Mouse (Mus musculus): ENCODE measurements around the gene Kremen1.

Kremen1 gene

DNA sequence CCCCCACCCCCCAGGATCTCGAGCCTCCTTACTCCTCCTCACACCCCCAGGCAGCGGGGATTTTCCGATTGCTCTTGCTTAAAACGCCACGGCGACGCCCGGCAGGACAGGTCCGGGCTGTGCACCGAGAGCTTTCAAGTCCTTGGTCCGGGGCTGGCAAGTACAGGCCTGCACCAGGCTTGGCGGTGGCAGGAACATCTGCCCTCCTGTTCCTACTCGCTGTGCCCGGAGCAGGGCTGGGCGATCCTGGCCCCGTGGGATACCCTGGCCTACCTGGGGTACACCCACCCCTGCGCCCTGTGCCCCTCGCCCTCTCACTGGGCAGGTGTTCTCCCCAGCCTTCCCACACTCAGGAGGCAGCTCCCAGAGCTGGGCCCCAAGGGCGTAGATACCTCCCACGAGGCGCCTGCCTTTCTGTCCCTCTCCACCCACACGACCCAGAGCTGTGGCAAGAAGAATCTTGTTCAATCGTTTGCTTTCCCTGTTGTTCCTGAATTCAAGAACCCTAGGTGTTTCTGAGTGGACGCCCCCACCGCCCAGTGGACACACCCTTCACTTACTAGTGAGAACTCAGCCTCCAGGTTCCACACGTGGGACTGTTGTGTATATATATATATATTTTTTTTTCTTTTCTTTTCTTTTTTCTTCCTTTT, 1.8 kb upstream of the Kremen1 start:
- WGBS: 72% methylated on average over 26 of the region's 26 CpGs

DNA sequence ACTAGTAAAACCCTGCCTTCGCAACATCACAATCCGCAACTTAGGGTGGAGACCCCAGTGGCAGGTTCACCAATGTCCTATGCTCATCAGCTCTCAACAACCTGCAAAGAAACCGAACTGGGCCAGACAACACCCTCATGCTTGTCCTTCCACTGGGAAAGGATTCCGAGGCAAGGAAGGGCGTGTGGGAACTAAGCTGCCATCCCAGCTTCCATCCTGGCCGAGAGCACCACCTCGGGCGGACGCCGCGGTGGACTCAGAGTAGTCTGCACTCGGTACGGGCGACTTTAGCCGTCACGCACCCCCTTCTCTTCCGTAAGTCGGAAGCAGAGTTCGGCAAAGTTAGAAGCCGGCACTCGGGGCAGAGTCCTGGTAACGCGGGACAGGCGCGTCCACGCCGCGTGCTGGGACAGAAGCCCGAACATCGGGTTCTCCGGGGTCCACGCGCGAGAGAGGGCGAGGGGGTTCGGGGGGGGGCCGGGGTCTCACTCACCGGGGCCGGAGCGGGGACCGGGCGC, 357 bp downstream of the Kremen1 start:
- 1% methylated on average over 42 of the region's 42 CpGs for WGBS

DNA sequence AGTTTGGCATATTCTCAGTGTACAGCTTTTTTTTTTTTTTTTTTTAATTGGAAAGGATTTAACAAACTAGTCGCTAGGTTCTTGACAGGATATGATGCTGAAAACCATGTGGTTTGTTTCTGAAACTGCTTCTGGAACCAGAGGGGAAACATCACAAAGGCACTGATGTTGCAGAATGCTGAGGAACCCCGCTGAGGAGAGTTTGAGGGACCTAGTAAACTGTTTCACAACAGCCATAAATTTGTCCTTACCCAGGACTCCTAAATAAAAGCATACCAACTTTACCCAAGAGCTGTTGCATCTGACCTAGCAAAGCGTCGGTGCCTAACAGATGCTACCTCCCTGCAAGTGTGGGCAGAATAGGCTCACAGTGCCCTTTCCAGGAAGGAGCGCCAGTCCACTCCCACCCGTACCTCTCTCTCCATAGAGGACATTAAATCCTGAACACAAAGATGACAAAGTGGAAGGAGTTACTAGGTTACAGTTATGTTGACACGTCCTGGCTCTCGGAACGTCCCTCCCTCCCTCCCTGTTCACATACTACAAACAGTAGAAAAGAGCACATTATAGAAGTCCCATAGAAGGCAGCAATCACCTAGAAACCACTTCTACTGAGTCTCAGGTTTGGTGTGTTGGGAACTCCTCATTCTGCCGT, 1.3 kb downstream of the Kremen1 start:
- 37% methylated on average over 10 of the region's 10 CpGs for WGBS

GRCm38 (mm10) chr11:5258036-5258435, 3.3 kb downstream of the Kremen1 start:
- 98% methylated on average over 6 of the region's 6 CpGs for WGBS

GRCm38 (mm10) chr11:5257151-5257862, 4.1 kb downstream of the Kremen1 start:
- 70% methylated on average over 13 of the region's 13 CpGs for WGBS

DNA sequence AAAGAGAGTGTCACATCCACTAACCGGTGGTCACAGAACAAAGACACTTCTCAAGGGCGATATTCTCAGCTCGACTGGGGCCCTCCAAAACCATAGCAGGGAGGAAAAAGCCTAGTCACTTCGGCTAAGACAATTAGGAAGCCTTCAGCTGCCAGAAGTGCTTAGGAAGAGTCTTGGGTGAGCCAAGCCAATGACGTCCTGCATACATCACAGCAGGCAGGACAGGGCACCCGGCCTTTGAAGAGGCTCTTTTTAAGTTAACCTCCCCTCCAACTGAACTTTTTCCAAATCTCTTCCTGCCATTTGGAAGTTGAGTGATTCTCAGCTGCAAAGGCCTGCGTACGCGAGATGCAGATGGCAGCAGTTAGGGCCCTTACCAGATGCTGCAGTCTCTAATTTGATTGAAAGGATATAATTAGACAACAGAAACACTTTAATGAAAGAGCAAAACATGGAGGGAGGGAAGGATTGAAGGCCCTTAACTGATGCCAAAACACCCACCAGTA, 5.8 kb downstream of the Kremen1 start:
- 61% methylated on average over 9 of the region's 9 CpGs for WGBS

DNA sequence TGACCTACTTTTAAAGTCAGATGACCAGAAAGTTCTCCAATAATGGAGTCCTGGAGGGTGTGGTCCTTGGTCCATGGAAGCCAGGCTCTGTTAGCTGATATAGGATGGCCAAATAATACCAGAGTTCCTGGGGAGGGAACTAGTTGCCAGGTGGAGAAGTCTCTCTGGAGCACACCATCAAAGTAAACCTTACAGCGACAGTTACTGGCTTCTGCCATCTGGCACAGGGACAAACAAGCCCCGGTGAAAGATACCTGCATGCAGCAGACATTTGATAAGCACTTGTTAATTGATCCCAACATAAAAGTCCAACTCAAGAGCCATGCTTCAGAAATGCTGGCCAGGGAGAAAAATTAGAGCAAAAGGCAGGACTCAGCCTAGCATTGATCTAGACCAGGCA, 7.3 kb downstream of the Kremen1 start:
- 86% methylated on average over 2 of the region's 2 CpGs for WGBS

DNA sequence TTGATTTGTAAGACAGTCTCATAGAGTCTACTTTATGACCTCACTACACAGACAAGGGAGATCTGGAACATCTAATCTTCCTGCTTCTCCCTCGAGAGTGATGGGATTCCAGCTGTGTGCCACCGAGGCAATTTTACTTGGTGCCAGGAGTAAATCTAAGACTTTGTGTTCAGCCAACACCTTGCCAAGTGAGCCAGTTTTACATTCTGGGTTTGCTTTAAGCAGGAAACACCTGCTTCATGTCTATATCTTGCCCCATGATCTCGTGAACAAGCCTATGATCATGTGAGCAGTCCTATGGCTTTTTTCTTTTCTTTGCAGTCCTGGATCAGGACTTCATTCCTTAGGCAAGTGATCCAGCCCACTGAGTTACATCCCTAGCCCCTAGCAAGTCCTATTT, 7.8 kb downstream of the Kremen1 start:
- WGBS: 52% methylated on average over 3 of the region's 3 CpGs

GRCm38 (mm10) chr11:5252727-5253126, 8.6 kb downstream of the Kremen1 start:
- 92% methylated on average over 8 of the region's 8 CpGs for WGBS

DNA sequence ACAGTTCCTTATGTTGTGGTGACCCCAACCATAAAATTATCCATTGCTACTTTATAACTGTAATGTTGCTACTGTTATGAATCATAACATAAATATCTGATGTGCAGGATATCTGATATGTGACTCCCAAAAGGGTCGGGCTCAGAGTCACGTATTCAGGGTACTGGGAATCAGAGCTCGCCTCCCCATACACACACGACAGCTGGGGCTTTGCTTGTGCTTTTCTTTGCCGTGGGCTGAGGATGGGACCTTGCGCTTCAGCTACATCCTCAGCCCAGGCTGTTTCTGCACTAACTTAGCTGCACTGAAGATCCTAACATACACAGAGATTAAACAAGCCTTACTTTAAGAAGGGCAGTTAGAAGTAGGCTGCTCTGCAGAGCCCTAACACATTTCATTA, 10.2 kb downstream of the Kremen1 start:
- 68% methylated on average over 6 of the region's 6 CpGs for WGBS

GRCm38 (mm10) chr11:5248200-5248599, 13.2 kb downstream of the Kremen1 start:
- 57% methylated on average over 2 of the region's 2 CpGs for WGBS

- 74% methylated on average over 7 of the region's 7 CpGs for WGBS
Observed at GRCm38 (mm10) chr11:5245431-5245830, 15.9 kb downstream of the Kremen1 start.

DNA sequence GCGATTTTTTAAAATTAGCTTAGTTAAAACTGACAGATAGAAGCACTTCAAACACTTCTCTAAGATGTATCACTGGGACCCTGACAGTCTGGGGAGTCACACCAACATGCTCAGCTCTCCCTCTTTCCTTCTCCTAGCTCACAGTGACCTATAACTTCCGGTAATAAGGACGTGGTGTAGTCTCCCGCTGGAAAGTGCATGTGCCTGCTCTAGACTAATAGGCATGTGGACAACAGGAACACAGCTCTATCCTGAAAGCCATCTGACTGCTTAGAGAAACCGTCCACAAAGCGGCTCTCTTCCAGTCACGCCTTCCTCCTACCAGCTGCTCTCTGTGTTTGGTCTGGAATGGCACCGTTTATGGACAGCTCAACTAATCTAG, 16.6 kb downstream of the Kremen1 start:
- WGBS: 17% methylated on average over 8 of the region's 8 CpGs

- 18% methylated on average over 24 of the region's 24 CpGs for WGBS
Observed at GRCm38 (mm10) chr11:5243812-5244748, 17.3 kb downstream of the Kremen1 start.

DNA sequence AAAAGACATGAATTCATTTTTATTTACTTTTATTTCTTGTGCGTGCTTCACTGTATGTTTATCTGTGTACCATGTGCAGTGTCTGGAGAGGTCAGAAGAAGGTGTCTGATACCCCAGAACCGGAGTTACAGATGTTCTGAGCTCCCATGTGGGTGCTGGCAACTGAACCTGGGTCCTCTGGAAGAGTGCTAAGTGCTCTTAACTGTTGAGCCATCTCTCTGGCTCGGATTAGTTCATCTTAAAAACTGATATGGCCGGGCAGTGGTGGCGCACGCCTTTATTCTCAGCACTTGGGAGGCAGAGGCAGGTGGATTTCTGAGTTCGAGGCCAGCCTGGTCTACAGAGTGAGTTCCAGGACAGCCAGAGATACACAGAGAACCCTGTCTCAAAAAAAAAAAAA, 18.1 kb downstream of the Kremen1 start:
- WGBS: 95% methylated on average over 7 of the region's 7 CpGs

GRCm38 (mm10) chr11:5242158-5242557, 19.2 kb downstream of the Kremen1 start:
- WGBS: 81% methylated on average over 8 of the region's 8 CpGs

GRCm38 (mm10) chr11:5239706-5240690, 21.4 kb downstream of the Kremen1 start:
- WGBS: 63% methylated on average over 10 of the region's 10 CpGs

DNA sequence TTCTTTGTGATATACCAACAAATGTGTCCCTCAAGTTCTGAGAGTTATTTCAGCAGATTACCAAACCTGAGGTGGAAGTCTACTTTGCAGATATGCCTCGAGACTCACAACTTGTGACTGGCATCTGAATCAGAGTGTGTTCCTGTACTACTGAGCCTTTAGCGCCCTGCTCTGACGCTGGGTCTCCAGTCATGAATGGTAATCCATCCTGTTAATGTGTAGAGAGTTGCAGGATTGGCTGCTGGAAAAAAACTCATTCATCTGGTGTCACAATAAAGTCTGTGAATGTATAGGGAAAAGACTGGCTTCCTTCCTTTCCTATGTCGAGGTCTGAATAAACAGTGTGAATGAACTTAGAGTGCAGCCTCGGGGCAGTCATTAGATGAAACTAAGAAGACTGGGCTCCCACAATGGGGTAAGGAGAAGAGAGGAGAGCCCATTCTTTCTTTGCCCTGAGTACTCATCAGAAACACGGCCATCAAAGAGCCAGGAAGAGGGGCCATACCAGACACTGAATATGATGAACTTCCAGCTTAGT, 41.4 kb downstream of the Kremen1 start:
- WGBS: 70% methylated on average over 6 of the region's 6 CpGs

- WGBS: 92% methylated on average over 4 of the region's 4 CpGs
Observed at GRCm38 (mm10) chr11:5219371-5219770, 42.0 kb downstream of the Kremen1 start.

All from cerebral cortex, adult 2 months (tissue).